In the genomic region with DNA sequence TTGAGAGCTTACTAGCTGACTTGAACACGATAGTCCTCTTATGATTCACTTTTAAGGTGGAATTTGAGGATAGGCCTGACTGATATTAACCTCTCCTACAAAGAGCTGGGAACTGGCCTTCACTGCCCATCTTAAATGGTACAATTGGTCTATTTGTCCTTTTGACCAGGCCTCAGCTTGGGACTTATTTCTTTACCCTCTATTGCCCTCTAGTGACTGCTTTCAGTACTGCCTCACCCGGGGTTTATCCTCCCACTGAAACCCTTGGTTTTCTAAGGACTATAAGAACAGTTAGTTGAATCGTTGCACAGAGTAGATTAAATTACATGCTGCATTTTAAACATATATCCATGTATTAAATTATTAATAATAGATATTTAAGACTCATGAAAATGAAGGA, we compare ENCODE assay signal across 8 mouse cellular contexts. TPM values are rescaled to one million over a fixed set of nuclear protein-coding genes. Genes with fewer than 3 reads are reported as not detected.
A peak's percentile ranks its signal among the peaks of the same experiment; 100 is the strongest.
DNase-seq lines count a peak whose midpoint lies in the region; TF ChIP-seq lines count a peak whose summit lies in the region.

No protein-coding gene starts in this region.

- H3K4me3 ChIP-seq in lung, adult 2 months (replicated peaks; ENCODE audit: extremely low read depth, low read depth, low read length), result no peak overlapping the region

- TF ChIP-seq POLR2A in lung, adult 2 months (IDR thresholded peaks at IDR 0.05; ENCODE audit: borderline replicate concordance, extremely low read depth, low read depth, low read length), result no peak

- peak; percentile 25; the same call in 1 of the 2 replicates for TF ChIP-seq CTCF in lung, adult 2 months (IDR thresholded peaks at IDR 0.05; ENCODE audit: insufficient read depth, low read length)

- DNase-seq in ES-CJ7 (ENCODE audit: low read depth, low spot score), result peak; percentile 51
- peak; percentile 64 to 80 for DNase-seq in adrenal gland, postnatal 36 days
- DNase-seq in fibroblast of lung, adult 2 months (ENCODE audit: low read depth), result peak; percentile 57
- peak; percentile 86 for DNase-seq in heart, postnatal 4 days
- peak; percentile 75 to 77 for DNase-seq in kidney, postnatal 4 days
- peak; percentile 54 for DNase-seq in lung, adult 2 months
- peak; percentile 92 for DNase-seq in retina, embryonic 14.5 days (ENCODE audit: low spot score)
- DNase-seq in urinary bladder, postnatal 10 days (ENCODE audit: low spot score), result peak; percentile 26

- 20% methylated on average over 3 of the region's 3 CpGs for WGBS in lung, adult 2 months

- H3K4me1 ChIP-seq in lung, adult 2 months (ENCODE audit: control insufficient read depth, insufficient read depth, low read length), result no peaks in the 10 kb centered on the region

RNA-seq across cellular contexts. Expression of a gene that starts 39.4 kb away (rescaled TPM):
- total RNA-seq in adrenal gland, postnatal 36 days (2021), result under 1 TPM; 0.10 to 0.33 TPM
- total RNA-seq in heart, postnatal 4 days (2021), result 1 to 10 TPM; 1.8 to 2.2 TPM
- polyA plus RNA-seq in lung, adult 2 months (2012; rRNA removed), result 0.76 and 0.91 TPM in 2 replicates

Comparison
In these comparisons a context has a peak if more than half of its experiments do, and no peak if none do; other contexts are left out.
1. DNase-seq: peak in every context shown above with its lines; median percentile 92 in retina, embryonic 14.5 days; 86 in heart, postnatal 4 days; 76 in kidney, postnatal 4 days; 72 in adrenal gland, postnatal 36 days; 57 in fibroblast of lung, adult 2 months; 54 in lung, adult 2 months; 51 in ES-CJ7; 26 in urinary bladder, postnatal 10 days.